Mouse (Mus musculus) midbrain, embryonic 14.5 days (tissue): ENCODE measurements around the gene Mdm1. TPM values are rescaled to one million over a fixed set of nuclear protein-coding genes. Genes with fewer than 3 reads are reported as not detected.
A peak's percentile ranks its signal among the peaks of the same experiment; 100 is the strongest.
"Not testable (repeated sequence)": the region's sequence is repeated elsewhere in the genome, so short reads cannot be mapped to it uniquely, and the experiment has no call there.

Experiments
- ATAC-seq: fragments of 200-750 bp; cut with Nextera tagmentation; 2 replicates; pipeline ENCODE4 v1.8.0; 2017; ENCODE audit warnings: moderate number of reproducible peaks, moderate library complexity; ENCODE audit not compliant: low FRiP score, low TSS enrichment
- DNase-seq: peaks from one replicate; pipeline ENCODE4 v3.0.0-alpha.2; 2015
- H3K27ac ChIP-seq: fragments of 300-500 bp; sonication (generic); replicated peaks from 2 replicates; pipeline ENCODE4 v1.5.1; 2014; ENCODE audit warnings: mild to moderate bottlenecking, low read depth, low read length, moderate library complexity
- H3K27me3 ChIP-seq: fragments of 300-500 bp; sonication (generic); 2 replicates; pipeline ENCODE4 v1.6.1; 2014; ENCODE audit warnings: low read length, control low read depth, mixed read lengths; ENCODE audit not compliant: control insufficient read depth, insufficient read depth
- H3K36me3 ChIP-seq: fragments of 300-500 bp; sonication (generic); 2 replicates; pipeline ENCODE4 v1.6.1; 2014; ENCODE audit warnings: low read length, control low read depth; ENCODE audit not compliant: control insufficient read depth, insufficient read depth
- H3K4me1 ChIP-seq: fragments of 300-500 bp; sonication (generic); 2 replicates; pipeline ENCODE4 v1.6.1; 2014; ENCODE audit warnings: mild to moderate bottlenecking, antibody characterized with exemption, low read length, control low read depth; ENCODE audit not compliant: control insufficient read depth, insufficient read depth
- H3K4me2 ChIP-seq: fragments of 300-500 bp; sonication (generic); 2 replicates; pipeline ENCODE4 v1.6.1; 2014; ENCODE audit warnings: mild to moderate bottlenecking, low read length, moderate library complexity
- H3K4me3 ChIP-seq: fragments of 300-500 bp; sonication (generic); replicated peaks from 2 replicates; pipeline ENCODE4 v1.5.1; 2014; ENCODE audit warnings: low read depth, low read length
- H3K9ac ChIP-seq: fragments of 300-500 bp; sonication (generic); replicated peaks from 2 replicates; pipeline ENCODE4 v1.6.1; 2014; ENCODE audit warnings: mild to moderate bottlenecking, low read length, moderate library complexity
- H3K9me3 ChIP-seq: fragments of 300-500 bp; sonication (generic); 2 replicates; pipeline ENCODE4 v1.6.1; 2016; ENCODE audit warnings: low read length, control low read depth, mixed read lengths; ENCODE audit not compliant: control insufficient read depth
- WGBS: fragments of 180-500 bp; shearing (Covaris S2); extraction: QIAGEN DNeasy Blood & Tissue Kit; methylation state at CpG from one replicate; pipeline ENCODE4 v1.1.7; 2014; 5-methylcytosine and 5-hydroxymethylcytosine counted together
- polyA plus RNA-seq: library from polyadenylated mRNA; unstranded; fragments of >200 nt; fragmentation: Nextera tagmentation; extraction: Ambion mirVana; gene quantifications from 2 replicates; pipeline ENCODE4 v1.2.1, GENCODE M21; 2014

The Mdm1 gene
- polyA plus RNA-seq, 1 experiment from 2014 or later, result 32.3 TPM

DNA sequence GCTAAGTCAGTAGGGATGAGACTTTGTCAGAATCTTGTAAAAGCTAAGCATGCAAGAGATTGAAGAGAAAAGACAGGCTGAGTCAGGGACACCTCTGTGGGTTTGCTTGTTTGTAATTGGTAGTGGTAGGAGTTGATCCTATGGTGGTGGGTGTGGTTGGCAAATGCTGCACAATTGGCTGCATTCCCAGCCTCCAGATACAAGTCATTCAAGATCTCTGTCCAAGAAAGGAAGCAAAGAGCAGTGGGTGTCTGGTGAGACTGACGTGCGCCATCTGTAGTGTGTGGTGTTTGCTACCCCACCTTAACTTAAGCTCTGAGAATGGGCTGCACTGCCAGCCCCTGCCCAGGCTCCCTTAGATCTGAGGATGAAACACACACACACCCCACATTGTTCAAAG, 19.5 kb downstream of the Mdm1 start:
- H3K4me3 ChIP-seq, result no peak overlapping the region
- no peaks in the 10 kb centered on the region for H3K4me1 ChIP-seq
- no peak overlapping the region for H3K4me2 ChIP-seq
- DNase-seq, result no peak
- no peak overlapping the region for H3K27ac ChIP-seq
- 97% methylated on average over 2 of the region's 2 CpGs for WGBS
- no peaks in the 10 kb centered on the region for H3K27me3 ChIP-seq
- no peak for ATAC-seq
- no peaks in the 10 kb centered on the region for H3K9me3 ChIP-seq
- H3K9ac ChIP-seq, result no peak overlapping the region
- H3K36me3 ChIP-seq, result peaks cover 76% of the 10 kb centered on the region

DNA sequence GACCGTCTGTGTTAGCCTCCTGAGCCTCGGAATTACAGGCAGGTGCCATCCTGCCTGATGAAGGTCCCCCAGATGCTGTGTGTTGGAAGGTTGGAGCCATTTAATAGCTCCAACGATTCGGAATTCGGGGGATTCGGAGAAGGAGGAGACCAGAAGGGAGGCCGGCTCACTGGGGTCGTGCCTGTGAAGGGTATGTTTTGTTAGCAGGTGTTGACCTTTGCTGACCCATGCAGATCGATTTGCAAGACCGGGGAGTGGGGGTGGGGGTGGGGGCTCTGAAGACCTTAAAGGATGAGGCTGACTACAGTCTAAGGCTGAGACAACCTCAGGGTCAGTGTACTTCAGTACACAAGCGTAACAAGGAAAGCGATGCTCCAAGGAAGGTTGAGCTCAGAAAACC, 27.6 kb downstream of the Mdm1 start:
- H3K9ac ChIP-seq, result no peak overlapping the region
- no peak overlapping the region for H3K4me2 ChIP-seq
- no peaks in the 10 kb centered on the region for H3K27me3 ChIP-seq
- no peaks in the 10 kb centered on the region for H3K4me1 ChIP-seq
- no peak for ATAC-seq
- H3K4me3 ChIP-seq, result no peak overlapping the region
- DNase-seq, result no peak
- peaks cover 44% of the 10 kb centered on the region for H3K36me3 ChIP-seq
- no peaks in the 10 kb centered on the region for H3K9me3 ChIP-seq
- 70% methylated on average over 12 of the region's 12 CpGs for WGBS
- no peak overlapping the region for H3K27ac ChIP-seq

DNA sequence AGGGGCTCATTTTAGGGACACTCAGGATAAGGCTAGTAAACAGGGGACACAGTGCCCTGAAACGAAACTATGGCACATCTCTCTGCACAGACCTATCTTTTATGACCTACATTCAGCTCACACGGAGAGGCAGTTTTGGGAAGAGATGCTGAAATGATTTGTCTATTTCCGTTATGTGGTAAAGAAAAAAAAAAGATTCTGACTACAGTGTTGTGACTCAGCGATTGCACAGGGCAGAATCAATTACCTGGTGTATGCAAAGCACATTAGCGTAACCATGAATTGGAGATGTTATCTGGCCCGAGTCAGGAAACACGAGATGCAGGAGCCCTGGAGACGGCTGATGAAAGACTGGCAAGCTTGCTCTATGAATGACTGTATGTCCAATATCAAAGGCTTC, 30.8 kb downstream of the Mdm1 start:
- H3K9me3 ChIP-seq, result no peaks in the 10 kb centered on the region
- no peak overlapping the region for H3K4me2 ChIP-seq
- H3K27me3 ChIP-seq, result no peaks in the 10 kb centered on the region
- H3K4me1 ChIP-seq, result no peaks in the 10 kb centered on the region
- H3K9ac ChIP-seq, result no peak overlapping the region
- 78% methylated on average over 8 of the region's 8 CpGs for WGBS
- peaks cover 17% of the 10 kb centered on the region for H3K36me3 ChIP-seq
- ATAC-seq (no peak), DNase-seq (peak; percentile 20)
- H3K4me3 ChIP-seq, result no peak overlapping the region
- no peak overlapping the region for H3K27ac ChIP-seq

DNA sequence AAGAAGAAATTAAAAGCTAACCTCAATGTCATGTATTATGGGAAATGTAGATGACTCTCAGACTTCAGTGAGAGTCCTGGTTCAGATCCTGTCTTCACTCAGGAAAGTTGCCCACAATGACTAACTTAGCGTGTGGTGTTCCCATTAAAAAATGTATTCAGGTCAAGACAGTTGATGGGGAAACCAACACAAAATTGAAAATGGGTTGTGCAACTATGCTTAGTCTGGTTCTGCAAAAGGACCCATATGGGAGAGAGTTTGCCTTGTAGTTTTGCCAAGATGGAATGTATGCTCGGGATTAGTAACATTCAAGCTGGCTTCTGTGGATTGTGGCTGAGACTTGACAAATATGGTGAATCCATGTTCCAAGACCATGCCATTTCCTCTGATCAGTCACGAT, 31.3 kb downstream of the Mdm1 start:
- Histone ChIP-seq H3K27ac (no peak overlapping the region), H3K27me3 (no peaks in the 10 kb centered on the region), H3K9me3 (no peaks in the 10 kb centered on the region), H3K4me3 (no peak overlapping the region), H3K4me2 (no peak overlapping the region), H3K4me1 (no peaks in the 10 kb centered on the region), H3K36me3 (peaks cover 12% of the 10 kb centered on the region), H3K9ac (no peak overlapping the region)
- ATAC-seq, result no peak
- DNase-seq, result no peak
- 96% methylated on average over 3 of the region's 3 CpGs for WGBS

DNA sequence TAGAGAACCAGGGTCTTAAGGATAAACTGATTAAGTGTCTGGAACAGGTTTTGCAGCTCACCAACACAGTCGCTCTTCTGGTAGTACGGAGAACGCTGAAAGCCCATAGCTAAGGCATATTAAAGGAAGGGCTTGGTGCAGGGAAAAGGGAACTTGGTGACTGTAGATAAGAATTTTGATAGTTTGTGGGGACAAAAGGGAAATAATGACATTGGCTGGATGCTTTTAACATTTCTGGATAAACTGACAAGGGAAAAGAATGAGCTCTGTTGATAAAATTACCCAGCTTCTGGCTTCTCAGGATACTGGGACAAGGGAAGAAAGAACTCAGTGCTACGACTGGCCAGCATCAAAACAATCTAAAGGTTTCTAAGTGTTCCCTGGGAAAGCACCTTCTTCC, 33.9 kb downstream of the Mdm1 start:
- not testable (repeated sequence) for H3K4me2 ChIP-seq, H3K36me3 ChIP-seq, H3K9ac ChIP-seq, ATAC-seq, H3K4me3 ChIP-seq, H3K27me3 ChIP-seq, H3K9me3 ChIP-seq, H3K27ac ChIP-seq, H3K4me1 ChIP-seq, DNase-seq
- WGBS, result 82% methylated on average over 4 of the region's 4 CpGs

DNA sequence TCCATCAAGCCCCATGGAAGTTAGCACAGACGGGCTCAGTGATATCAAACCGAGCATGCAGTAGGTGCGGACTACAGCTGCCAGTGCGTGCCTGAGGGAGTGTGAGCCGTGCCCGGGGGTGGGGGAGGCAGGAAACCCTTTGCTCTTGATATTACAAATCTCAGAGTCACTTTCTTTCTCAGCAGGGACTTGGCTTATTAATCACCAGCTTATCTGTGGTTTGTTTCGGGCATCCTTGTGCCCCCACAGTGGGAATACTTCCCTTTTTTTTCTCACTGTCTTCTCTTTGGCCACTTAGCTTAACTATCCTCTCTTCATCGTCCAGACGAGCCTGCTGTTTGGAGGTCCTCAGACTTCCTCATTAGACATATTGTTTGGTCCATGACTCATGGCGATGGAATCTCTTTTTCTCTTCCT, 37.1 kb downstream of the Mdm1 start:
- Histone ChIP-seq H3K9me3 (no peaks in the 10 kb centered on the region), H3K4me1 (no peaks in the 10 kb centered on the region), H3K4me2 (no peak overlapping the region), H3K27me3 (no peaks in the 10 kb centered on the region), H3K9ac (no peak overlapping the region), H3K27ac (no peak overlapping the region), H3K4me3 (no peak overlapping the region), H3K36me3 (no peaks in the 10 kb centered on the region)
- 89% methylated on average over 10 of the region's 10 CpGs for WGBS
- DNase-seq, result no peak
- no peak for ATAC-seq

DNA sequence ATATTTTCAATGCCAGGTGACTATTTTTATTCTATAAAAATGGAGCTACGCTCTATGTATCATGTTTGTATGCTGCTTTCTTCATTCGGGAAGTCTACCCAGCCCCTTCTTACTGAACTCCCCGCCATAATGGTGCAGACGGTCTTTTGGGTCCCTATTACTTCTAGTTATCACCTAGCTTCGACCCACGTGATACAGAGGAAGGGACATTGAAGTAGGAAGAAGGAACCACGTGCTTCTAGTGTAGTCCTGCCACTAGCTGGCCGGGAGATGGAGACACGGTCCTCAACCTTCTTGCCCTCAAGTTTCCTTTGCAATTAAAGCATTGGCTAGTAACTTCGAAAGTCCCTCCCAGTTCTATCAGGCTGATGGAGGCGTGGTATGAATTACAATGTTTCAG, 37.7 kb downstream of the Mdm1 start:
- H3K4me1 ChIP-seq, result no peaks in the 10 kb centered on the region
- H3K36me3 ChIP-seq, result no peaks in the 10 kb centered on the region
- no peak overlapping the region for H3K4me2 ChIP-seq
- WGBS, result 90% methylated on average over 11 of the region's 11 CpGs
- no peaks in the 10 kb centered on the region for H3K27me3 ChIP-seq
- no peak overlapping the region for H3K9ac ChIP-seq
- DNase-seq (no peak), ATAC-seq (no peak)
- H3K4me3 ChIP-seq, result no peak overlapping the region
- no peaks in the 10 kb centered on the region for H3K9me3 ChIP-seq
- H3K27ac ChIP-seq, result no peak overlapping the region

DNA sequence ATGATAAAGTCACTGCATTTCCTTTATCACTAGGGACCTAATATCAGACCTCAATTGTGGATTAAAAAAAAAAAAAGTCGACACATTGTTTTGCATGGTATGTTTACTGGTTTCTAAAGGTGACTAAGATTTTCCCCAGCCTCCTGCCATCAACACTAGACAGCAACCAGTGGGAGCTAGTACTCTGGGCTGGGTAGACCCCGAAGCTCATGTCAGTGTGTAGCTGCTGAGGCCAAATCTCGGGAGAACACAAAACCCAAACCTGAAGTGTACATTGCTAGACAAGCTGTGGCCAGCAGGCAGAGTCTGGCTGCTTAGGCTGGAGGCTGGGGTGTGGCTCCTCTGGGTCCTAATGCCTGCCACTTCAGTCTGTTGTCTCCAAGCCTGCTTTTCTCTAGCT, 53.5 kb downstream of the Mdm1 start:
- not testable (repeated sequence) for H3K4me3 ChIP-seq, H3K4me1 ChIP-seq, H3K4me2 ChIP-seq, ATAC-seq, H3K9ac ChIP-seq, DNase-seq, H3K27me3 ChIP-seq, H3K9me3 ChIP-seq, H3K27ac ChIP-seq, H3K36me3 ChIP-seq
- 36% methylated on average over 3 of the region's 3 CpGs for WGBS

DNA sequence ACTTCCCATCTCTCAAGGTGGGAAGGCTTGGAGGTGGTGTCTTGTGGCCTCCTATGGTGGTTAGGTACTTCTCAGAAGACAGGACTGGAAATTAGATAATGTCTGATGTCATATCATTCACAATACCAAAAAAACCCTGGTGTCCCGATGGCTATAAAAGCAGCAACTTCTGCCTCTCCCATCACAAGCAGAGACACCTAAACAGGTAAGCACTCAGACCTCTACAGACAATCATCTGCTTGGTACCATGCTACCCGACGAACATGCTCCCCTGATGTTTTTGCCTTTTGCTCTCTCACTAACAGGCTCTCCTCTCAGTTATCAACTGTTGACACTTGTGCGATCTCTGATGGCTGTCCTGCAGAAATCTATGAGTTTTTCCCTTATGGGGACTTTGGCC, 63.0 kb downstream of the Mdm1 start, which contains the start of gene Il22:
Il22 (plus strand) TSS at position 301 of the 400 bp plus-strand sequence.
- no peaks in the 10 kb centered on the region for H3K36me3 ChIP-seq
- H3K4me2 ChIP-seq, result no peak within 1 kb of the TSS
- no peaks in the 10 kb centered on the region for H3K9me3 ChIP-seq
- H3K9ac ChIP-seq, result no peak within 1 kb of the TSS
- 98% methylated on average over 4 of the region's 4 CpGs for WGBS
- DNase-seq (no peak), ATAC-seq (no peak)
- H3K27ac ChIP-seq, result no peak within 1 kb of the TSS
- H3K4me1 ChIP-seq, result no peaks in the 10 kb centered on the region
- no peaks in the 10 kb centered on the region for H3K27me3 ChIP-seq
- no peak within 1 kb of the TSS for H3K4me3 ChIP-seq
